Mouse (Mus musculus): Measurements from ENCODE around the gene Frmd5. TPM values are rescaled to one million over a fixed set of nuclear protein-coding genes. Genes with fewer than 3 reads are reported as not detected.

Frmd5 gene
- total RNA-seq, 2 experiments from 2014 or later = not detected

DNA sequence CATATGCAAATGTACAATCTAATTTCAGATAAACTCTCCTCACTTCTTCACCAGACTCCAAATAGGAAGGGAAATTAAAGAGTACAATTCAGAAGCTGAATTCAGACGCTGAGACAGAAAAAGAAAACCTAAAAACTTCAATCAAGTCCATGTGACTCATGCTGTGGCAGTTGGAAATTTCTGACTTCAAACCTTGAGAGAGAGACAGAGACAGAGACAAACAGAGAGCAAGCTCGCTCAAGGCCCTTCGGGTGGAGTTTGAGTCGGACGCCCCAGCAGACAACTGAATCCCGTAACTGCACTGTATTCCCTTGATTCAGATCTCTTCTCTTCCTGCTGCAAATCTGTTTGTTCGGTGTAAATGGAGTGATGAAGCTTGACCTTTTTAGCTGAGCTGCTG, 30.7 kb downstream of the Frmd5 start:
- no peak for ATAC-seq (replicated peaks; ENCODE audit: low FRiP score, low TSS enrichment, poor library complexity, severe bottlenecking)

DNA sequence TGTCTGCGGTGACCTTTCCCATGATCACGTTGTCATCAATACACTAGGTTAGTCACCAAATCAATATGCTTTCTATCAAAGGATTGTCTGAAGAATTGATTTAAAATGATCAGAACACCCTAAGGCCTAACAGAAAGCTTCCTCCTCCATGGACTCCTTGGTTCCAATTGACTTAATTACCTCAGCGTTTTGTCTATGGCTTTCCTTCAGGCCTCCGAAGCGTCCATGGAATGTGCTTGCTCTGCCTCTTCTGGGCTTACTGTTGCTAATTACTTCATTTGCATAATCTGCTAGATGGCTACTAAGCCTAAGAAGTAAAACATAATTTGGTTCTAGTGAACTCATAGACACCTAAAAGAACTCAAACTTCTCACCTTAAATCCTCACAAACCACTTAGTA, 42.0 kb downstream of the Frmd5 start:
- no peak for ATAC-seq (replicated peaks; ENCODE audit: low FRiP score, low TSS enrichment, poor library complexity, severe bottlenecking)

DNA sequence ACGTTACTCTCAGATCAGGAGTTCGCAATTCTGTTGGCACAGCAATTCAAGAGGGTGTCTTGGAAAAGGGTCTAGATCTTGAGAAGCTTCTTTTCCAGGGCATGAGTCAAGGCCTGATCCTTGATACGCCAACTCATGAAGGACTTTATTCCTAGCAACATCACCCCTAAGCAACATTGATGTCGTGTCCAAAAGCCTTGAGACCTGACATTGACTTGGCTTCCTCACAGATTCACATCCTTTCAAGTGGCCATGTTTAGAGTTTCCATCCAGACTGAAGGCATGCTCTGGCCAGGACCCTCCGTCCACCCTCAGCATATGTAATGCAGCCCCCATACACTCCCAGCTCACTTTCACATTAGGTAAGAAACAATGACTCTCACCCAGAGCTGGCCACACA, 45.0 kb downstream of the Frmd5 start:
- no peak for ATAC-seq (replicated peaks; ENCODE audit: low FRiP score, low TSS enrichment, poor library complexity, severe bottlenecking)

DNA sequence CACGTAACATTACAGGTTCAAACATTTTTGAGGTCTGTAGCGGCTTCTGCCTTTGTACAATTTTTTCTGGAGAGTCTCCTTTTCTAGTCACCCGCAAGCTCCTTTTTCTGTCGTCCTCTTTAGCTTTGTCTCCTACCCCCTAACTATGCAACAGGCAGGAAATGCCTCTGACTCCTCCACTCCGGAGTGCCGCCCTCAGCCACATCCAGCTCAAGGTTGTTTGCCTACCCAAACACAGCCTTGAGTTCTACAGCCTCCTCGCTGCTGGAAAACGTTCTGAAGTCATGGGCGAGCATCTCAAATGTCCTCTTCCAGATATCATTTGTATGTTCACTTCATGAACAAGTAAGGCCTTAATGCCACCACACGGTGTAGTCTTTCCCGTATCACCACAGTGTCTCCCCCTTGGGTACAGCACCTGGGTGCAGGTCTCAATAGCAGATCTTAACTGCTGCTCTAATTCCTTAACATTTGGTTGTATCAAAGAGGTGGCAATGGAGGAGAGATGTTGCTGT, 45.5 kb downstream of the Frmd5 start:
- ATAC-seq (replicated peaks; ENCODE audit: low FRiP score, low TSS enrichment, poor library complexity, severe bottlenecking) = no peak

DNA sequence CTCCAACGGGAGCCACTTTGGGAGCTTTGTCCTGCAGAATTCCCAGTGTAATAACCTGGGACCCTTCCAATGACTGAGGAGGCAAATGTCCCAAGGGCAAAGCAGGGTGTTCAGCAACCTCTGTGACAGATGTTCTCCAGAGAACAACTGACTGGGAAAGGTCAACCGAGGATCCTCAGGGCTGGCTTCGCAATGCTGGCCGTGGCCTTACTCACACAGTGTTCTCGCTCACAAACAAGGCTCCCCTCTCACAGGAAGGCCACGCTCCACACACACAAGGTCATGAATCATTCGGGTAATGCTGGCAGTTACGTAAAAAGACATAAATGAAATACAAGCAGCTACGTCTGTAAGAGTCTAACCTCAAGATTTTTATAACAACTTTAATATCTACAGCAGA, 46.2 kb downstream of the Frmd5 start:
- ATAC-seq (replicated peaks; ENCODE audit: low FRiP score, low TSS enrichment, poor library complexity, severe bottlenecking) = no peak

DNA sequence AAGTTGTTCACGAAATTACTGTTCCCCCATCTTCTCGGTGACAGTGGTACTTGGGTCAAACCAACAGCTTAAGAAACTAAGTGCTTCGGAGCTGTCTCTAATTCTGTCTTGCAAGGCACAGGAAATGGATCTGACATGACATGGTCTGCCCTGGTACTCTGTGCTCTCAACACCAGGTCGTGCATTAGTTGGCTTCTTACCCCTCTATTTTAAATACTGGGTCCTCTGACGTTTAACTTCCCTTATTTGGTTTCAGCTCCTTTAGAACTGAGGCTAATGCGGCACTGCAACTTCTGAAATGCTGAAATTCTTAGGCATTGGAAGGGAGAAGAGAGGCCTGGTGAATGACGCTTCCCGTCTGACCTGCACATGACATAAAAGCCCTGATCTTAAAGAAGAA, 48.6 kb downstream of the Frmd5 start:
- no peak for ATAC-seq (replicated peaks; ENCODE audit: low FRiP score, low TSS enrichment, poor library complexity, severe bottlenecking)

DNA sequence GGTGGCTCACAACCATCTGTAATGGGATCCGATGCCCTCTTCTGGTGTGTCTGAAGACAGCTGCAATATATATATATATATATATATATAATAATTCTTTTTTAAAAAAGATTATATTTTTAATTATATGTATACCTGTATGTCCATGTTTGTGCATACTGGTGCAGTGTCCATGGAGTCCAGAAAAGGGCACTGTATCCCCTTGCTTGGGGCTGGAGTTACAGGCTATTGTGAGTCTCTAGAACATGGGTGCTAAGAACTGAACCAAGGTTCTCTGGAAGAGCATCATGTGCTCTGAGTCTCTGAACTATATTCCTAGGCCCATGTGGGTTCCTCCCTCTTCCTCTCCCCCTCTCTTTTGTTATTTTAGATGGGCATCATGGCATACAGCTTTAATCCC, 50.6 kb downstream of the Frmd5 start:
- ATAC-seq (replicated peaks; ENCODE audit: low FRiP score, low TSS enrichment, poor library complexity, severe bottlenecking) = no peak

DNA sequence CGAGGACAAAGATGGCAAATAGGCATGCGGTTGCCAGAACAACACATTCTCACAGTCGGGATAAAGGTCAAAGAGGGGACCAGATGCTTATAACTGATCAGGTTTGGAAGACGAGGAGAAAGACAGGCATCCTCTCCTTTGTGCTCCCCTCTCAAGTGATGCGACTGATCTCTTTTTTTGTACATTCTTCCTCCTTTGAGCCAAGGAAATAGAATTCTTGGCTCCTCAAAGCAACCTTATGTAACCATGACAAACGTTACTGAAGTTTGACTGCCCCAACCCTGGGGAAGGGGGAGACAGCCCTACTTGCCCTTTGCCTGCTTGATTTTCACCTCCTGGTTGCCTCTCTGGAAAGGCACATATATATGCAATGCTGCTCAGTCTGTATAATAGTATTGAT, 51.8 kb downstream of the Frmd5 start:
- ATAC-seq (replicated peaks; ENCODE audit: low FRiP score, low TSS enrichment, poor library complexity, severe bottlenecking) = no peak

DNA sequence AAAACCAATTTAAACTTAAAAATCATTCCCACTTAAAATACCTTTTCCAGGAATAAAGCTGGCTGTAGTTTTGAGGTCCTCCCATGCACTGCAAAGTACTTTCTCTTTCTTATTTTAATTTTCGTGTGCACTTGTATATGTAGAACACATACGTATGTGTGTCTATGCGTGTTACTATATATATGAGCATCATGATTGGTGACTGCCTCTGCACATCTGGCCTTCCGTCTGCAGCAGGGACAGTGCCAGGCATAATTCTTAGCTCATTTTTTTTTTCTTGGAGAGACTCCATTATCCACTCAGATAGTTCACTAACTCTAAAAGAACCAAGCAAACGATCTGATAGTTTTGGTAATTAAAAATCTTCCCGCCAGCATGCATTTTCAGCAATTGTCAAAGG, 56.8 kb downstream of the Frmd5 start:
- ATAC-seq (replicated peaks; ENCODE audit: low FRiP score, low TSS enrichment, poor library complexity, severe bottlenecking) = no peak

DNA sequence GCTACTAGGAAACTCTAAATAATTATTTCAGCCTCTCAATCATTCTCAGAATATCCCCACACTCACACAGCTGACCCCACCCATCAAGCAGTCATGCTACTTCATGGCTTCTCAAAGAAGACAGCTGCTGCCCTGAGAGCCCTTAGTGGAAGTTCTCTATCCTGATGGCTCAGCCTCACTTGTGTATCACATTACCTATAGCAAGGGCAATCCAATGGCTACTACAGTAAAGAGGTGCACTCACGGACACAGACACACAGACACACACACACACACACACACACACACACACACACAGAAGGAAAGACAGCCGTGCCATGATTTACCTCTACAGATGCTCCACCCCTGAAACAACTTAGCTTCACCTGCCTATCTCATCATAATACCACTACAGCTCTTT, 65.7 kb downstream of the Frmd5 start:
- ATAC-seq (replicated peaks; ENCODE audit: low FRiP score, low TSS enrichment, poor library complexity, severe bottlenecking) = no peak

DNA sequence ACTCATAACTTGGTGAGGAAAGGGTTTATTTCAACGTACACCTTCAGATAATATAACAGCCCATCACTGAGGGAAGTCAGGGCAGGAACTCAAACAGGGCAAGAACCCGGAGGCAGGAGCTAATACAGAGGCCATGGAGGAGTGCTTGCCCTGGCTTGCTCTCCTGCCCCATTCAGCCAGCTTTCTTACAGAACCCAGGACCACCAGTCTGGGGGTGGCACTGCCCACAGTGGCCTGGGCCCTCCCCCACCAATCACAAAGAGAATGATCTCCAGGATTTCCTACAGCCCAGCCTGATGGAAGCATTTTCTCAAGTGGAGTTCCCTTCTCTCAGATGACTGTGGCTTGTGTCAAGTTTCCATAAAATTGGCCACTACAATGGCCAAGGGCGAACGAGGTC, 67.5 kb downstream of the Frmd5 start:
- ATAC-seq (replicated peaks; ENCODE audit: low FRiP score, low TSS enrichment, poor library complexity, severe bottlenecking) = no peak

DNA sequence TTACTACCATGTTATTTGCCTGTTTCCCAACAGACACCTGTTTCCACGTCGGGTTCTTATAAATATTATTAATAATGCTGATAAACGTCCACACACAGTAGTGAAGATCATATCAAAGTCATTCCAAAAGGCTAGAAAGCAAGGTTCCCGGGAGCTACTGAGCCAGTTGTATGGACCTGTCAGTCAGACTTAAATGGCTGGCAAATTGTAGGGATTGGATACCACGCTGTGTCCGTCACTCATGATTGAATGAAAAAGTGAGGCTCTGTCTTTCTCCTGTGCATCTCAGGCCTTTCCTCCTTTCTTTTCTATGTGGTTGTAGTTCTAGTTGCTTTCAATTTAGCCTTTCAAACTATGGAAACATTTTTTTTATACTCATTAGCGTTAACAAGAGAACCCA, 73.5 kb downstream of the Frmd5 start:
- no peak for ATAC-seq (replicated peaks; ENCODE audit: low FRiP score, low TSS enrichment, poor library complexity, severe bottlenecking)

DNA sequence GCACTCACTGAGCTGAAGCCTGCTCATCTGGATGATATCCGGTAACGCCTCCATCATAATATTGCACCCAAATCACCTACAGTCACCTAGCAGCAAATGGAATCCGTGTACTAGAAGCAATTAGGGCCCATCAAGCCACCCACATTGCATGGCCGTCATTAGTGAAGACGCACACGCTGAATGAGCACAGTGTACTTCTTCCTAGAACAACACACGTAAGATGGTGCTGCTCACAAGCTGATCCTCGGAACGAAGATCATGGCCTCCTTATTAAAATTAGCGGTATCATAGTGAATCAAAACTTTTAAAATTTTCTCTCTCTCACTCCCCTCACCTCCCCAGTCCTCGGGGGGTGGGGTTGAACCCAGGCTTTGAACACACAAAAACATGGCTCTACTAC, 76.4 kb downstream of the Frmd5 start:
- ATAC-seq (replicated peaks; ENCODE audit: low FRiP score, low TSS enrichment, poor library complexity, severe bottlenecking) = no peak

DNA sequence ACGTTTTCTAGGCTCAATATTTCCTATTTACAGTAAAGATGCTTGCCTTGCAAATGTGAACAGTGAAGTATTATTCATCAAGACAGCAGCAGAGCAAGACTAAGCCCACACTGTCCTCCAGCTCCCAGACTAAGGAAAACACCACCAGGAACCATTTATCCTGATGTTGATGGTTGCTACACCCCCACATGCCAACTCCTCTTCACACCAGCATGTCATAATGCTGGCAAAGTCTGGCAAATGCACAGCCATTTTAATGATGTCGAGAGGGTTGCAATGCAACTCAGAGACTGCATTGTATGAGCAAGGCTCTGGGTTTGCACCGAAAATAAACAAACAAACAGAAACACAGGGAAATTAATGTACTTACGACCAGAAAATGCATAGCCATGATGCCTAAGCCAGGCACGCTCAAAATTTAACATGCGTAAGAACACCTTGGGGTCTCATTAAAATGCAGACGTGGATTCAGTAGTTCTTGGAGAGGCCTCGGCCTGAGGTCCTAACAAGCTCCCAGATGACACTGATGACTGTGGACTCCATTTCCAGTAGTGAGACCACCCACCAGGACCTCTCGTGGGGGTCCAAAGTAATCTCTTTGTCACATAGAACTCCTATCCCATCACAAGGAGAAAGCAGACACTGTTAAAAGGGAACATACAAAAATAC, 77.8 kb downstream of the Frmd5 start:
- no peak for ATAC-seq (replicated peaks; ENCODE audit: low FRiP score, low TSS enrichment, poor library complexity, severe bottlenecking)

DNA sequence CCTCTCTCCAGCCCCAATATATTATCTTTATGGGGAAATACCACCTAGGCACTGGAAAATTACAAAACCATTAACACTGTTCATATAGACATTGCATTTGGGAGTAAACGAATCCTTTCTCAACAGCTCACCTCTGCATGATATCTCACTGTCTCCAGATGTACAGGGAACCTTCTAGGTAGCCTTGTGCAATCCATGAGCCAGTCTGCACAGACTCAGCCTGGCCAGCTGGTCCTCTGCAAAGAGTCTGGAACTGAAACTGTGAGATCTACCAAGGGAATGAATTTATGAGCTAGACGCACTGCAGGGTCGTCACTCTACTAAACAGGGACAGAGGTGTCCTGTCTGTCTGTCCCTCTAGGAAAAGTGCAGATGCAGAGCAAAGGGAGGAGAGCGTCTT, 82.0 kb downstream of the Frmd5 start:
- no peak for ATAC-seq (replicated peaks; ENCODE audit: low FRiP score, low TSS enrichment, poor library complexity, severe bottlenecking)

DNA sequence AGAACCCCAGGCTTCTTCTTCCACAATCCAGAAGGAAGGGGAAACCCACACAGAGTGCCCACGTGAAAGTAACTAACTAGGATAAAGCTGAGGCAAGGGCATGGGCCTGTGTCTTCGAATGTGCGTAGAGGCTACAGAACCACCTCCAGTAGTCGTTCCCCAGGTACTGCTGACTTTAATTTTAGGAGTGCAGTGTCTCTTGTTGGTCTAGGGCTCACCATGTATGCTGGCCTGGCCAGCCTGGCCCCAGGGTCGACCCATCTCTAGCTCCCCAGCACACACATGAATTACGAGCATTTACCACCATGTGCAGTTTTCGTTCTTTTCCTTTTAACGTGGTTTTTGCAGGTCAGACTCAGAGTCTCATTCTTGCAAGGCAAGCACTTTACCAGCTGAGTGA, 83.1 kb downstream of the Frmd5 start:
- no peak for ATAC-seq (replicated peaks; ENCODE audit: low FRiP score, low TSS enrichment, poor library complexity, severe bottlenecking)

DNA sequence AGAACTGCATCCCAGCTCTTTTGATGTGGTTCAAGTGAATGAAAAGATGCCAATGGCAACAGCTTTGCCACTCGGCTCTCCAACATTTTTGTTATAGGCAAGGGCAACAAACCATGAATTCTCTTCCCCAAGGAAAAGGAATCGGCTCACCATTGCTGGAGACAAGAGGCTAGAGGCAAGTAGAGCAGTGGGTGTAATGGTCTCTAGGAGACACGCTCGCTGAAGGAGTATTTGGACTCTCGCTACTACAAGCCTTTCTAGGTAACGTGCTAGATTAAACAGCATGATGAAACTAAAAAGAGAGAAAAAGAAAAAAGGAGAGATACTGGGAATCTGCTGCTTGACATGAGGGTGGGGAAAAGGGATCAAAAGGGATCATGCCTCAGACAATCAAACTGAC, 87.9 kb downstream of the Frmd5 start:
- no peak for ATAC-seq (replicated peaks; ENCODE audit: low FRiP score, low TSS enrichment, poor library complexity, severe bottlenecking)

DNA sequence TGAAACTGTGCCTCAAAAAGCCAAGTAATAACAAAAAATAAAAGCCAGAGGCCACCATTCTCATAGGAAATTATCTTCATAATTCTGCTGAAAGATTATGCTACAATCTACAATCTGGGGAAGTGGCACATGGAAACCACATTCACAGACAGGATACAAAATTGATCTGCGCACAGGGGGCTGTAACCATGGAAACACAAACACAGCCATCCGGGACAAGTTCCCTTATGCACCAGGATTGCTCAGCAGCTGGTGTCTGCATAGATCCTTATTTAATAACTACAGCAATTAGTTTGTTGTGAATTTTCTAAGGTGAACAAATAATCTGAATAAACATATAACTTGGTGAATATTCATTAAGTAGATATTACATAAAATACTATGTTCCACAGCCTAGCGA, 89.8 kb downstream of the Frmd5 start:
- ATAC-seq (replicated peaks; ENCODE audit: low FRiP score, low TSS enrichment, poor library complexity, severe bottlenecking) = no peak

DNA sequence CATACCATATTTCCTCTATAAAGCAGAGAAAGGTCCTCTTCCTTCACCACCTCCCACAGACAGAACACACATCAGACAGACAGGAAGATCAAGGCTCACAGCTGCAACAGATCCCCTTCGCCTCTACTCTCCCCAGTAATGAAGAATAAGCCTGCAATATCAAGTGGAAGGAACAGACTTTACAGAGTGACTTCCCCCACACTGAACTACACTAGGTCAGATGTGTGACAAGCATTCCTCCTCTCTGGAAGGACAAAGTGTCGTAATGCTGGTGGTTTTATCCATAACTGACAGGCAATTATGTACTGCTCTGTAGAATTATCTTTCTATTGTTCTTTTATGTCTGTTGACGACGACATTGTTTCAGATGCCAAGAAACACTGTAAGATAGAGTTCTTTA, 93.3 kb downstream of the Frmd5 start:
- ATAC-seq (replicated peaks; ENCODE audit: low FRiP score, low TSS enrichment, poor library complexity, severe bottlenecking) = no peak

DNA sequence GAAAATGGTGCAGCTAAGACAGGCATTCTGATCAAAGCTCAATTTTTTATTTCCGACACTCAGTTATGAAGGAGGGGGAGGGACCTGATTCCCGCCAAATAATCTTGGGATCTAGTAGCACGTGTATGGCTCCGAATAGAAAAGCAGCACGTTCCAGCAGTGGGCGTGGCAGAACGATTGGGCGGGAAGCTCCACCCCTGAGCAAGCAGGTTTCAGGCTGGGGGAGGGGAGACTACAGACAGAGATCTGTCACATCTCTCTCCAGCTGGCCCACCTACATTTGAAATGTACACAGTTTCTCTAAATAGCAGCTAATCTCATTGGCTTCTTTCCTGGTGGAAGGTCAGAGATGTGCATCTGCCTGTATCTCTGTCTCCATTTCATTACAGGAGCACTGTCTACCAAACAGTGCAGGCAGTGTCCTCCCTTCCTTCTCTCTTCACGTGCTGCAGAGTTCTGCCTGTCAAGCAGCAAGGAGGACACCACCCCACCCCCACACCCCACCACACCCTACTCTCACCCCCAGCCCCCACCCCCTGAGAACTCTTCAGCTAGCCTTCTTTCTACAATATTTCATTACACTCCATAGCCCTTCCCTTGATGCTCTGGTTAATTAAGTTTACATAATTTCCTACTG, 95.0 kb downstream of the Frmd5 start:
- ATAC-seq (replicated peaks; ENCODE audit: low FRiP score, low TSS enrichment, poor library complexity, severe bottlenecking) = no peak

DNA sequence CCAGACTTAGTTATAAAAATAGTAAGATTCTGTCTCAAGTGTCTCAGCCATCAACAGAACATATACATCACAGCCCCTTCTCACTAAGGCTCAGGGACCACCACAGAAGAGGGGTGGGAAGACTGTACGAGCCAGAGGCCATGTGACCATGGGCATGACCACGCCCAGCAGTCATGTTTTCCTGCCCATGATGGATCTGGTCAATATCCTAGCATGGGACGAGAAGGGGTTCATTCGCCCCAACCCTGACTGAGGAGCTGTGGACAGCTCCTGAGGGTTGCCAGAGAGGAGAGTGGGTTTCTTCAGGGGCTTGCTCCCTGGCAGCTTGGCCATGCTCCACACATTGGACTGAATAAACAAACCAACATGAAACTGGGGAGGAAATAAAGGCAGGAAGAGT, 97.8 kb downstream of the Frmd5 start:
- ATAC-seq (replicated peaks; ENCODE audit: low FRiP score, low TSS enrichment, poor library complexity, severe bottlenecking) = no peak

DNA sequence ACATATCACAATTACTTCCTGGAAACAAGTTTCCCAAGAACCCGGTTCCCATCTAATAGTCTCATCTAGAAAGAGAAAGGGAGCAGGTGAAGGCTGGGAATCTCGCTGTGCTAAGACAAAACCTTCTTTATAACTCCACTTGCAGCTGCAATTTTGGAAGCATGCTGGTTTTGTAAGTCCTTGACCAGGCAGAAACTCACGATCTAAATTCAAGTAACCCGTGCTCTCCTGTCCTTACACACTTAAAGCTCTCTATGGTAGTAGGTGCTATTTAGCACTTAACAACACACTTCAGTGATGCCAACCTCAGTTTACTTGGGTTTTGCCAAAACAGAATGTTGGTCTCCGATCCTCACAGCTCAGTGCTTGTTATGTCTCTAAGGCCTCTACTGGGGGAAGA, 99.4 kb downstream of the Frmd5 start:
- ATAC-seq (replicated peaks; ENCODE audit: low FRiP score, low TSS enrichment, poor library complexity, severe bottlenecking) = no peak

Data from megakaryocyte-erythroid progenitor cell, adult 5-6 weeks (primary cell).